Mouse (Mus musculus) embryonic fibroblast, embryonic 13.5 days (primary cell): ENCODE data around the gene Lhx4. TPM values are rescaled to one million over a fixed set of nuclear protein-coding genes. Genes with fewer than 3 reads are reported as not detected.
A peak's percentile ranks its signal among the peaks of the same experiment; 100 is the strongest.

Source experiments
- H3K27ac ChIP-seq: 2 replicates; pipeline ENCODE4 v1.5.1; 2012; ENCODE audit warnings: low read length, control low read depth, inconsistent platforms; ENCODE audit not compliant: insufficient read depth
- H3K4me1 ChIP-seq: 2 replicates; pipeline ENCODE4 v1.6.1; 2011; ENCODE audit warnings: low read length; ENCODE audit not compliant: control insufficient read depth, insufficient read depth
- H3K4me3 ChIP-seq: 2 replicates; pipeline ENCODE4 v1.5.1; 2011; ENCODE audit warnings: mild to moderate bottlenecking, control low read depth, low read length; ENCODE audit not compliant: insufficient read depth
- CTCF ChIP-seq: IDR thresholded peaks from 2 replicates; pipeline ENCODE4 v1.5.1; 2011; ENCODE audit warnings: mild to moderate bottlenecking, control low read depth, low read length, moderate library complexity, borderline replicate concordance; ENCODE audit not compliant: insufficient read depth
- POLR2A ChIP-seq: IDR thresholded peaks from 2 replicates; pipeline ENCODE4 v1.6.1; 2011; ENCODE audit warnings: low read depth, mild to moderate bottlenecking, control low read depth, low read length, moderate library complexity
- polyA plus RNA-seq: library from polyadenylated mRNA; stranded (reverse); fragments of >200 nt; gene quantifications from 2 replicates; pipeline ENCODE4 v1.2.4, GENCODE M21; 2011; ENCODE audit warnings: low read depth; ENCODE audit not compliant: missing spikeins, insufficient read length

The Lhx4 gene
- polyA plus RNA-seq, 1 experiment = not detected

GRCm38 (mm10) chr1:155747011-155747410 is 4.5 kb downstream of the Lhx4 start:
- TF ChIP-seq CTCF = no peak
- no peak for TF ChIP-seq POLR2A
- no peaks in the 10 kb centered on the region for H3K4me1 ChIP-seq
- no peak overlapping the region for H3K4me3 ChIP-seq
- H3K27ac ChIP-seq = no peak overlapping the region

DNA sequence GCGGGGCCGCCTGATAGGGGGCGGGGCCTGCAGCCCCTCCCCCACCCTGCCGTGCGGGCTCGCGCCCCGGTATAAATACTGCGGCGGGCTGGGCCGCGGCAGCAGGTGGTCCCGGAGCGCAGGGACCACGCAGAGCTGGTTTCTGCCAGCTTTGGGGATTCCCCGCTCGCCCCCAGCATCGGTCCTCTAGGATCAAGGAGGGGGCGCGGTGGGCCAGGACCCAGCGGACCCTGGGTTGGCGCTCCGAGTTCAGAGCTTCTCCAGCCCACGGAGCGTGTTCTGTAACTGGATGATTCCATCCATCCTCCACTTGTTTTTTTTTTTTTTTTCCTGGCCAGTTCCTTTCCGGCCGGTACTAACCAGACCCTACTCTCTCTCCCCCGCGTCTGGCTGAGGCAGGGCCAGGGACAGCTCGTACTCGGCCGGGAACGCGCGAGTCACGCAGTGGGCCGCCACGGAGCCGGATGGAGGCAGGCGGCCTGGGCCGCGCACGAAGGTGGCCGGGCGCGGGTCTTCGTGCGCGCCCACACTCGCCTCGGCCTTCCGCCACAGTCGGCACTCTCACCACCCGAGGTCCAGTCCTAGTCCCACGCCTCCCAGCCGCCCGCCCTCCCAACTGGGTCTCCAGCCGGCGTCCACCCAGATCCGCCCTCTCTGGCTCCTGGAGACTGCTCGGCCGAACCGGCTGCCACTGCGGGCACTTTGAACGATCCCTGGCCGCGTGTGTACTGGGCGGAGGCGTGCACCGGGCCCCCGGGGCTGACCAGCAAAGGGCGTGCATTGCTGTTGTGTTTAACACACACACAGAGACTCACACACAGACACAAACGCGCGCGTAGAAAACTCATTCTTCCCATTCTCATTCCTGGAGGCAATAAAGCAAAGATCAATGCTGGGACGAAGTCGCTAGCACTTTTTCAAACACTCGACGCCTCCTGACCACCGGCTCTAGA is 8.8 kb downstream of the Lhx4 start:
- TF ChIP-seq POLR2A (no peak), CTCF (no peak)

GRCm38 (mm10) chr1:155741988-155742387 is 9.5 kb downstream of the Lhx4 start:
- Histone ChIP-seq H3K4me3 (peak overlapping the region; percentile 39), H3K27ac (no peak overlapping the region), H3K4me1 (no peaks in the 10 kb centered on the region)
- TF ChIP-seq CTCF (no peak), POLR2A (no peak)

More for the DNA sequence above, 8.8 kb downstream of the Lhx4 start:
- peak overlapping the region; percentile 39 for H3K4me3 ChIP-seq
- H3K4me1 ChIP-seq = no peaks in the 10 kb centered on the region
- no peak overlapping the region for H3K27ac ChIP-seq

- TF ChIP-seq POLR2A (no peak), CTCF (no peak)
- Histone ChIP-seq H3K4me3 (peak overlapping the region; percentile 38), H3K4me1 (no peaks in the 10 kb centered on the region), H3K27ac (no peak overlapping the region)
These were observed 10.0 kb downstream of the Lhx4 start for GRCm38 (mm10) chr1:155741378-155741945.

DNA sequence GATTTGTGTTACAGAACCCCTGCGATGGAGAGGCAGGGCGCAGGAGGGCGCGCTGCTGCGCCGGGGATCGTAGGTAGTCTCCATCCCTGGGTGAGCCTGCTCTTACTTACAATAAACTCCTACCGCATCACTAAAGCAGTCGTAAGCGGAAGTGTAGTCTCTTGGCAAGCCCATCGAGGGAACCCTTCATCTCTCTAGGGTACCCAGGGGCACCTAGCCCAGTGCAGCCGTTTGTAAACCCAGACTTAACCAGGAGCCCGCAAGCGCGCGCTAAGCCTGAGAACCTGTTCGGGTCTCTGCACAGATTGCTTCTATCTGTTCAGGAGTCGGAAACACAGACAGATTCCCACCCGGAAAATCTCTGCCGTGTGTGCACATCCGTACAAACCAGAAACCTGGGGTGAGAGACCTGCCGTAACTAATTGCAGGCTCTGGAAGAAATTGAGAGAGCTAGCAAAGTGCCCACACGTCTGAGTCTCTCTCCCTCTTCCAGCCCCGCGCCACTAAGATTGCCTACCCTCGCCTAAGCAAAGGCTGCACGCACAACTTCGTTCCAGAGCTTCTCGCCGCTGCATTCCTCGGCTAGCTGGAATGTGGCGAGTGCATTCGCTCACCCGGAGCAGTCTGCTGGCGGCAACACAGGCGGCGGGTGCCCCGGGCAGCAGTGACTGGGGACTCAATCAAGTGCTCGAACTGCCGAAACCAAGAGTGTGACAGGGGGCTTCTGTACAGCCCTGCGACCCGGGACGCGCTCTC is 10.7 kb downstream of the Lhx4 start:
- H3K4me1 ChIP-seq = no peaks in the 10 kb centered on the region
- peak overlapping the region; percentile 38 for H3K4me3 ChIP-seq
- no peak for TF ChIP-seq POLR2A
- TF ChIP-seq CTCF = no peak
- H3K27ac ChIP-seq = no peak overlapping the region

GRCm38 (mm10) chr1:155737809-155738383 is 13.6 kb downstream of the Lhx4 start:
- no peak for TF ChIP-seq CTCF
- no peak for TF ChIP-seq POLR2A
- H3K27ac ChIP-seq = no peak overlapping the region
- no peaks in the 10 kb centered on the region for H3K4me1 ChIP-seq
- H3K4me3 ChIP-seq = no peak overlapping the region

DNA sequence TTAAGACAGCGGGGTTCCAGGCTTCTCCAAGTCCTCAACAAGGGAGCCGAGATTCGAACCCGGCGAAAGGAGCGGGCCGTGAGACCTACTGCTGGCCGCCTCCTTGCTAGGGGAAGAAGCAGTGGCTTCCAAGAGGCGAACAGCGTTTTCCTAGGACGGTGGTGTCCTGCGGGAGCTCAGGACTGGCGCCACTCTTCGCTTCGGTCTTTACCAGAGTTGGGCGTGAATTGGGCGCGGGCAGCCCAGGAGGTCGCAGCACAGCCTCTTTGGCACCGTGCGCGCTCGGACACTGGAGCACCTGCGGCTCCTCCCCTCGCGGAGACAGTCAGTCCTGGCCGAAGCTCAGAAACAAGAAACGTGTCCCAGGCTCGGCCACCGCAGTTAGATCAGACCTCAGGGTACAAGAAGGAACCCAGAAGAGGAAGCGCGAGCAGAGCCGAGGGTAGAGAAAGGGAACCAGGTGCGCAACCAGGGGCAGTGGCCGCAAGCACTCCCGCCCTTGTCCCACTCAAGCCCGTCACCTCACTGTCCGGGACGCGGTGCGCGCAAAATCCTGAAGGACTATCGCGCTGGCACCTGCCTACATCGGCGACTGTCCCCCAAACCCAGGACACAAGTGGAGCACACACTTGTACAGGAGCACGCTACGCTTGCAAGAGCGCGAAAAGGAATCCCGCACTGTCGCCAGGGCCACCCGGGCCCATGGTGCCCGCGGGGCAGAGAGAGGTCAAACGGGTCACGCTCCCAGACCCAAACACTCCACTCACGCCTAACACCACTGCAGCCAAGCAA is 14.3 kb downstream of the Lhx4 start:
- Histone ChIP-seq H3K27ac (no peak overlapping the region), H3K4me1 (no peaks in the 10 kb centered on the region), H3K4me3 (no peak overlapping the region)
- TF ChIP-seq POLR2A (no peak), CTCF (no peak)

- no peak overlapping the region for H3K27ac ChIP-seq
- no peaks in the 10 kb centered on the region for H3K4me1 ChIP-seq
- TF ChIP-seq POLR2A (no peak), CTCF (no peak)
- no peak overlapping the region for H3K4me3 ChIP-seq
These were observed 15.2 kb downstream of the Lhx4 start for GRCm38 (mm10) chr1:155736096-155736825.
